Mouse (Mus musculus) left cerebral cortex, adult 8-10 months (tissue): ENCODE measurements around the gene Slc27a5. TPM values are rescaled to one million over a fixed set of nuclear protein-coding genes. Genes with fewer than 3 reads are reported as not detected.

ENCODE experiments used
- DNase-seq, 2 experiments: peaks; one replicate each; pipeline ENCODE4 v3.0.0; 2022; ENCODE audit warnings: low spot score in 2 of 2
- total RNA-seq, 4 experiments: library from RNA; stranded (reverse); gene quantifications; 2 replicates each; pipeline ENCODE4 v1.2.4; 2022

Gene Slc27a5
- total RNA-seq, 4 experiments from 2014 or later: 0.37 TPM; not detected in 3

- peak; percentile 64 to 82 for DNase-seq
These were observed 26.8 kb upstream of the Slc27a5 start for GRCm38 (mm10) chr7:13024805-13025204.

GRCm38 (mm10) chr7:13023928-13024731 is 26.1 kb upstream of the Slc27a5 start:
- peak; percentile 94 to 96 for DNase-seq

- no peak for DNase-seq
These were observed 25.0 kb upstream of the Slc27a5 start for GRCm38 (mm10) chr7:13022773-13023535.

- DNase-seq: no peak
These were observed 17.2 kb upstream of the Slc27a5 start for GRCm38 (mm10) chr7:13015217-13015616.

GRCm38 (mm10) chr7:13014275-13014839 is 16.4 kb upstream of the Slc27a5 start:
- DNase-seq: no peak

- DNase-seq: no peak
These were observed 15.7 kb upstream of the Slc27a5 start for GRCm38 (mm10) chr7:13013671-13014070.

- DNase-seq: no peak
These were observed 12.3 kb upstream of the Slc27a5 start, which contains the start of gene Zbtb45 for GRCm38 (mm10) chr7:13010005-13010908. Gene Zbtb45 (minus strand): TSS chr7:13010034.

GRCm38 (mm10) chr7:13009143-13010004 is 11.4 kb upstream of the Slc27a5 start:
- peak; percentile 93 to 94 for DNase-seq

GRCm38 (mm10) chr7:13007341-13008092 is 9.5 kb upstream of the Slc27a5 start:
- no peak for DNase-seq

GRCm38 (mm10) chr7:13006531-13006930 is 8.5 kb upstream of the Slc27a5 start:
- DNase-seq: no peak

- DNase-seq: no peak
These were observed 8.0 kb upstream of the Slc27a5 start for GRCm38 (mm10) chr7:13006011-13006410.

GRCm38 (mm10) chr7:13003380-13003779 is 5.4 kb upstream of the Slc27a5 start:
- no peak for DNase-seq

- DNase-seq: no peak
These were observed 3.6 kb upstream of the Slc27a5 start for GRCm38 (mm10) chr7:13001584-13001983.

- DNase-seq: no peak
These were observed 859 bp upstream of the Slc27a5 start, which contains the start of gene Trim28 for GRCm38 (mm10) chr7:12998851-12999250. Gene Trim28 (plus strand): TSS chr7:12999114.

- no peak for DNase-seq
These were observed 762 bp downstream of the Slc27a5 start for GRCm38 (mm10) chr7:12997230-12997629.

GRCm38 (mm10) chr7:12995862-12996261 is 2.1 kb downstream of the Slc27a5 start:
- no peak for DNase-seq

- DNase-seq: no peak
These were observed 4.8 kb downstream of the Slc27a5 start for GRCm38 (mm10) chr7:12993148-12993547.

- no peak for DNase-seq
These were observed 5.8 kb downstream of the Slc27a5 start for GRCm38 (mm10) chr7:12992222-12992621.
